9 mouse cellular contexts compared by ENCODE assay signal in the genomic region with DNA sequence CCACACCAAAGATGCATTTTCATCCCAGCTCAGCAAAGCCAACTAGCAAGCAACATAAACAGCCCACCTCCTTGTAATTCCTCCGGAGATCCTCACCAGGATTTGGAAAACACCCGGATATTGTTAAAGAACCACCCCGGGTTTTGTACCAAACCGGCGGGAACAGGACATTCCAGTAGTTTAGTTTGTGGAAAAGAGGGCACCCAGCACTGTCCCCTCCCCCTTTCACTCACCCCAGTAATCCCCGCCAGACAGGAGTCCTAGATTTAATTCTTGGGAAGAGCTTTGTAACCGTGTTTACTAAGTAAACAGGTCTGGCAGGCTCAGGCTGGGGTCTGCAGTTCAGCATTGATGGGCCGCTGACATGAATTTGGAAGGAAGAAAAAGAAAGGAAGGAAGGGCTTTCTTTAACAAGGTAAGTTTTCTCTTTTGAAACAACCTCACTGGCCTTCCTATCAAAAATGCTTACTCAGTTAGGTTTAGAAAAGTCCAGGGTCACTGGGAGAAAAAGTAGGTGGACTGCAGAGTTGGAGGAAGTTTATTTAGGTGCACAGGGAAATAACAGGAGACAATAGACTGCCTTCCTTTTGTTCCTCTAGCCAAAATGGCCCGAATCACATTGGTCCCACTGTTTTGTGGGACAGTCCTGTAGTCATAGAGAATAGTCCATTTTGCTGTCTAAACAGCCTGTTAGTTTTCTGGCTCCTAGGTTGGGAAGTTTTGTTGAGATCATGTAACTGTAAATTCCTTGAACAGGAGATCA. TPM values are rescaled to one million over a fixed set of nuclear protein-coding genes. Genes with fewer than 3 reads are reported as not detected.
DNase-seq lines count a peak whose midpoint lies in the region; ATAC-seq and TF ChIP-seq lines count a peak whose summit lies in the region.
"Had no signal": no experiment of that assay in that cellular context is flagged by ENCODE, and none has a peak within 500 bp of the region (broad histone marks: within the 10 kb centered on the region; RNA-seq: fewer than 3 reads in every experiment).

TSS of gene Hsf3 (minus strand) at position 94 of the 763 bp plus-strand sequence.

- peak within 1 kb of the TSS; percentile 48 for H3K4me2 ChIP-seq in intestine, postnatal 0 days (replicated peaks; ENCODE audit: low read depth)

- no peaks in the 10 kb centered on the region for H3K27me3 ChIP-seq in intestine, postnatal 0 days (replicated peaks; ENCODE audit: control insufficient read depth, insufficient read depth, low read length)

- no peak within 1 kb of the TSS for H3K27ac ChIP-seq in left cerebral cortex, adult 2 months
- peak within 1 kb of the TSS; percentile 79 for H3K27ac ChIP-seq in intestine, postnatal 0 days (ENCODE audit: low read depth, low read length)

- DNase-seq in left cerebral cortex, postnatal 4 days: peak; percentile 0
- DNase-seq in left cerebral cortex, adult 2 months (ENCODE audit: extremely low spot score in 1 of 2, low spot score in 2 of 2): no peak
- peak; percentile 4 for DNase-seq in heart, adult 8-10 months (ENCODE audit: low spot score)
- peak; percentile 2 for DNase-seq in lung, adult 2 months
- peak; percentile 13 for DNase-seq in retina, postnatal 7 days (ENCODE audit: low read depth, low spot score)
- DNase-seq in frontal cortex, postnatal 25 days (ENCODE audit: low spot score in 2 of 2): no peak
- no peak for DNase-seq in gastrocnemius, postnatal 25 days

- no peak for TF ChIP-seq CTCF in left cerebral cortex, adult 2 months (IDR thresholded peaks at IDR 0.05)
- TF ChIP-seq CTCF in intestine, postnatal 0 days (IDR thresholded peaks at IDR 0.05; ENCODE audit: low read depth): no peak
- no peak for TF ChIP-seq CTCF in lung, adult 2 months (IDR thresholded peaks at IDR 0.05; ENCODE audit: insufficient read depth, low read length)

- H3K9ac ChIP-seq in intestine, postnatal 0 days (ENCODE audit: low read depth, low read length): peak within 1 kb of the TSS; percentile 42

- H3K9me3 ChIP-seq in intestine, postnatal 0 days (ENCODE audit: control insufficient read depth): no peaks in the 10 kb centered on the region

- 14% methylated on average over 9 of the region's 9 CpGs for WGBS in intestine, postnatal 0 days
- 26% methylated on average over 9 of the region's 9 CpGs for WGBS in lung, adult 2 months

- no peak for ATAC-seq in intestine, postnatal 0 days

- no peaks in the 10 kb centered on the region for H3K4me1 ChIP-seq in intestine, postnatal 0 days (replicated peaks; ENCODE audit: control insufficient read depth, insufficient read depth, low read length)
- no peaks in the 10 kb centered on the region for H3K4me1 ChIP-seq in lung, adult 2 months (ENCODE audit: control insufficient read depth, insufficient read depth, low read length)

- intact Hi-C loops in left cerebral cortex, postnatal 4 days (cut with DNase I): no loop called here
- intact Hi-C loops in left cerebral cortex, adult 2 months (cut with DNase I): no loop called here

- H3K36me3 ChIP-seq in intestine, postnatal 0 days (ENCODE audit: control insufficient read depth, insufficient read depth): no peaks in the 10 kb centered on the region

- H3K4me3 ChIP-seq in left cerebral cortex, adult 2 months: no peak within 1 kb of the TSS
- H3K4me3 ChIP-seq in intestine, postnatal 0 days (ENCODE audit: low read depth, low read length): peak within 1 kb of the TSS; percentile 40
- H3K4me3 ChIP-seq in lung, adult 2 months (replicated peaks; ENCODE audit: extremely low read depth, low read depth, low read length): peak within 1 kb of the TSS; percentile 44
- H3K4me3 ChIP-seq: erythroblast, embryonic 14.5 days had no signal

- no peak for TF ChIP-seq POLR2A in lung, adult 2 months (IDR thresholded peaks at IDR 0.05; ENCODE audit: borderline replicate concordance, extremely low read depth, low read depth, low read length)

RNA-seq across cellular contexts. Expression of gene Hsf3, which starts in this region (rescaled TPM):
- not detected for total RNA-seq in left cerebral cortex, postnatal 4 days (2021)
- total RNA-seq in left cerebral cortex, adult 2 months (2021): under 1 TPM in 1 of 2 experiments, not detected in 1; 0.11 TPM
- not detected for total RNA-seq in heart, adult 8-10 months (2022)
- 0.95 and 1.1 TPM in 2 replicates for polyA plus RNA-seq in intestine, postnatal 0 days (2015; fragmentation: Nextera tagmentation; extraction: Ambion mirVana)
- not detected in 2 replicates for polyA plus RNA-seq in lung, adult 2 months (2012; rRNA removed)
- not detected for total RNA-seq in gastrocnemius, postnatal 25 days (2021)
- polyA plus RNA-seq: erythroblast, embryonic 14.5 days had no signal

Comparison
In these comparisons a context has a peak if more than half of its experiments do, and no peak if none do; other contexts are left out.
1. Peak in DNase-seq in left cerebral cortex, postnatal 4 days; RNA of the gene not detected or under 1 TPM.
2. Peak in DNase-seq in heart, adult 8-10 months; RNA of the gene not detected or under 1 TPM.
3. Peak in DNase-seq and H3K4me3 ChIP-seq in lung, adult 2 months; RNA of the gene not detected or under 1 TPM.